Mouse (Mus musculus) embryonic fibroblast, embryonic 13.5 days (primary cell): ENCODE results near the gene Acvrl1. TPM values are rescaled to one million over a fixed set of nuclear protein-coding genes. Genes with fewer than 3 reads are reported as not detected.
"Not testable (repeated sequence)": the region's sequence is repeated elsewhere in the genome, so short reads cannot be mapped to it uniquely, and the experiment has no call there.

Experiments used
- H3K27ac ChIP-seq: 2 replicates; pipeline ENCODE4 v1.5.1; 2012; ENCODE audit warnings: low read length, control low read depth, inconsistent platforms; ENCODE audit not compliant: insufficient read depth
- H3K4me1 ChIP-seq: 2 replicates; pipeline ENCODE4 v1.6.1; 2011; ENCODE audit warnings: low read length; ENCODE audit not compliant: control insufficient read depth, insufficient read depth
- H3K4me3 ChIP-seq: 2 replicates; pipeline ENCODE4 v1.5.1; 2011; ENCODE audit warnings: mild to moderate bottlenecking, control low read depth, low read length; ENCODE audit not compliant: insufficient read depth
- CTCF ChIP-seq: IDR thresholded peaks from 2 replicates; pipeline ENCODE4 v1.5.1; 2011; ENCODE audit warnings: mild to moderate bottlenecking, control low read depth, low read length, moderate library complexity, borderline replicate concordance; ENCODE audit not compliant: insufficient read depth
- POLR2A ChIP-seq: IDR thresholded peaks from 2 replicates; pipeline ENCODE4 v1.6.1; 2011; ENCODE audit warnings: low read depth, mild to moderate bottlenecking, control low read depth, low read length, moderate library complexity
- polyA plus RNA-seq: library from polyadenylated mRNA; stranded (reverse); fragments of >200 nt; gene quantifications from 2 replicates; pipeline ENCODE4 v1.2.4, GENCODE M21; 2011; ENCODE audit warnings: low read depth; ENCODE audit not compliant: missing spikeins, insufficient read length

Gene Acvrl1
- polyA plus RNA-seq, 1 experiment, result 11.7 TPM

DNA sequence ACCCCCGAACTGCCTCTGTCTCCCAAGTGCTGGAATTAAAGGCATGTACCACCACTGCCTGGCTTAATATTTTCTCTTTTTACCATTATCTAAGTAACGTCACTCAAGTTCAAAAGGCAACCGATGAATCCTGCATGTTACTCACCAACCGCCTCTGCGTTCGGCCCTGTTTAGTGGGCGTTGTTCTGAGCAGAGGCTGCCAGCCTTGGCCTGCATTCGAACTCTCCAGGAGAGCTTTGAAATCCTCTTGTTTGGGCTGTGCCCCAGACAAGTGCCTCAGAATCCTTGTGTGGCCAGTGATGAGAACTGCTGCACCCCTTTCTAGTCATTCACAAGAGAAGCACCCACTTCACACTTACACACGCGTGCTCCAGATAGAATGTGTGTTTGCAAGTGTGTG, 22.3 kb upstream of the Acvrl1 start:
- Histone ChIP-seq H3K4me1 (no peaks in the 10 kb centered on the region), H3K27ac (no peak overlapping the region)
- TF ChIP-seq POLR2A (no peak), CTCF (no peak)

DNA sequence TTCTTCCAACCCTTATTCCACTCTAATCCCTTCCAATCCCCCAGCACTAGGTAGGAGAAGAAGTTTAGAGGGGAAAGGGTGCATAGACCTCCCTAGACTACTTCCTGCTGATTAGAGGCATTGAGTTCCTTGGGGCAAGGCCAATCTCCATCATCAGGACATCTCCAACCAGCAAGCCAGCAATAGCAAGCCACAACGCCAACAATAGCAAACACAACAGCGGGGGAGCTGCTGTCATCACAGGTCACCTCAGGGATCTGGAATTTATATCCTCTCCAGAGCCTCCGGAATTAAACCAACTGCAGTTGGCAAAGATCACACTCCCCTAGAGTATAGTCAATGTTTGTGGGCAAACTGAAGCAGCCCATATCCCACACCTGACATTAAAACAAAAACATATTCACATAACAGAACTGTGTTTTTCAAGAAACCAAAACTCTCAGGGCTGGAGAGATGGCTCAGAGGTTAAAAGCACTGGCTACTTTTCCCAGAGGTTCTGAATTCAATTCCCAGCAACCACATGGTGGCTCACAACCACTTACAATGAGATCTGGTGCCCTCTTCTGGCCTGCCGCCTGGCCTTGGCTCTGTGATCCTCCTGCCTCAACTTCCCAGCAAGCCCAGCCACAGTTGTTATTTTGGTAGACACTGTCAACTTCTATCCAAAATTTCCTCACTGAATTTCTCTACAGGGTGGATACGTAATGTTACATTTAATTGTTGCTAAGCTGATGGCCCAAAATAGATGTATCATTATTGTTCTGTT, 20.2 kb upstream of the Acvrl1 start:
- H3K4me3 ChIP-seq, result no peak overlapping the region
- TF ChIP-seq POLR2A, result no peak
- no peak for TF ChIP-seq CTCF
- no peak overlapping the region for H3K27ac ChIP-seq
- no peaks in the 10 kb centered on the region for H3K4me1 ChIP-seq

More for the DNA sequence above, 22.3 kb upstream of the Acvrl1 start:
- no peak overlapping the region for H3K4me3 ChIP-seq

DNA sequence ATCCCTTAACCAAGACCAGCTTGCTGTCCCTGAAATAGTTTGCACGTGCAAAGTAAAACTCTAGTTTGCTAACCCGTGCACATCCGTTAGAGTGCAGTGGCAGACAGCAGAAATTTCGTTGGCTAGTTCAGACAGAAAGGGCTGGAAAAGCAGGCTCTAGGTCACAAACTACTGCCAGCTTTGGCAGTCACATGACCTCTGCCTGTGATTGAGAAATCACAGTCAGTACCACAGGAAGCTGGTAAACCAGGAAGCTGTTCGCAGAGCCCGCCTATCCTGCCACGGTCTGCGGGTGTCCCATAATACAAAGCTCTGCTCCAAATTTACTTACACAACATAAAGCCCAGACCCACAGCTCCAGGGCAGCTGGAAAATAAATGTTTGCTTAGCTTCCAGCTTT, 15.1 kb upstream of the Acvrl1 start:
- Histone ChIP-seq H3K27ac (no peak overlapping the region), H3K4me3 (no peak overlapping the region), H3K4me1 (no peaks in the 10 kb centered on the region)
- TF ChIP-seq CTCF (no peak), POLR2A (no peak)

DNA sequence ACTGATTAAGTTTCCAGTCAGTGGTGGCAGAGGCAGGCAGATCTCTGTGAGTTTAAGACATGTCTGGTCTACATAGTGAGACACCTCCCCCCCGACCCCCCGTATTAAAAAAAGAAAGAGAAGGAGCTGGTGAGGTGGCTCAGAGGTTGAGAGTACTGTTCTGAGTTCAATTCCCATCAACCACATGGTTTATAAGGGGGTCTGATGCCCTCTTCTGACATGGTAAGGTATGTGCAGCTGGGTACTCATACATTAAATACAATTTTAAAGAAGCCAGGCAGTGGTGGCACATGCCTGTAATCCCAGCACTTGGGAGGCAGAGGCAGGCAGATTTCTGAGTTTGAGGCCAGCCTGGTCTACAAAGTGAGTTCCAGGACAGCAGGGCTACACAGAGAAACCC, 14.5 kb upstream of the Acvrl1 start:
- not testable (repeated sequence) for H3K4me3 ChIP-seq, H3K4me1 ChIP-seq, H3K27ac ChIP-seq

DNA sequence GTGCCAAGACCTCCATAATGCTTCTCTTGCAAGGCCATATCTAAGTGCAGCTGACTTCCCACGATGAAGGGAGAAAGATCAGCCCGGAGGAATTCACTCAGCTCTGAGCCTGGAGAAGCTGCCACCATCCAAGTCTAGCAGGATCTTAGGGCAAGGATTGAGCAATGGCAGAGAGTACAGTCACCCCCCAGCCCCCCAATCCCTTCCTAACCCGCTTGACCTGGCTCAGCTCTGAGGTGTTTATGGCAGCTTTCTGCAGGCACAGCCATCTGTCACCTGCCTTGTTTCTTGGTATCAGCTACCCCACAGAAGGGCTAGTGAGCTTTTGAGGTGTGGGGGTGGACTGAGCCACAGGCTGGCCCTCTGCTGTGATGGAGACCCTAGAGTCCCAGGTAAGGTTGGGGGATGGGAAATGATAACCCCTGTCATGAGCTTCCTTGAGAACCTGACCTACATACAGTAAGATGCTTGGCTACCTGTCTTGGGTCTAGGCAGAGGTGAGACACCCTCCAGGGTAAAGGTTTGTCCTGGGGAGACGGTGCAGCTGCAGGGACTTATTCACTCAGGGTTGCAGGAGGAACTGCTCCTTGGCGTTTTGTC, 12.7 kb upstream of the Acvrl1 start, which contains the start of gene Ankrd33:
Gene Ankrd33, plus strand, starts transcription at position 245 of the 600 bp plus-strand sequence.
- Histone ChIP-seq H3K4me1 (no peaks in the 10 kb centered on the region), H3K27ac (no peak within 1 kb of the TSS), H3K4me3 (no peak within 1 kb of the TSS)
- no peak for TF ChIP-seq POLR2A
- TF ChIP-seq CTCF, result no peak

DNA sequence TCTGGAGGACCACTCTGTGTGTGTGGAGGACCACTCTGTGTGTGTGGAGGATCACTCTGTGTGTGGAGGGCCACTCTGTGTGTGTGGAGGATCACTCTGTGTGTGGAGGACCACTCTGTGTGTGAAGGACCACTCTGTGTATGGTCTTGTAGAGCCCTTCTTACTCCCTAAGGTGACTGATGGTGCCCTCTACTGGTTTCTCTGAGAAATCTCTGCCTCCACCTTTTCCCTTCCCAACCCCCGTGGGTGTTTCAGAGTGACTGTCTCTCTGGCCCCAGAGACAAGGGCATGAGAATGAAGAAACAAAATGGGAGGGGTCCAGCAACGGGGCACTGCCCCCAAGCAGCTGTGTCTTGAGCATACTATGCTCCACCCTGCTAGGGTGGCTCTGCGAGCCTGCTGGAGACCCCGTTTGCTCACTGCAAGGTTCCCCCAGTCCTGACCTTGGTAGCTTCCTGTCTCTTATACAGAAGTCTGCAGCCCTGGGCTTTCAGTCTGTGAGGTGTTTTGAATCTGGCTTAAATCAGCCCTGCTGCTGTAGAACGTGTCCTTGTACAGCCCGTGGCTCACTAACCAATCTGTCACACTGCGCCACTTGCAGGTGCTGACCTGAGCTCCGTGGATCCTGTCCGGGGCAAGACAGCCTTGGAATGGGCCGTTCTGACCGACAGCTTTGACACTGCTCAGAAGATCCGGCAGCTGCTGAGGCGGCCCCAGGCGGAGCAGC, 9.8 kb upstream of the Acvrl1 start:
- peaks cover 4% of the 10 kb centered on the region for H3K4me1 ChIP-seq

DNA sequence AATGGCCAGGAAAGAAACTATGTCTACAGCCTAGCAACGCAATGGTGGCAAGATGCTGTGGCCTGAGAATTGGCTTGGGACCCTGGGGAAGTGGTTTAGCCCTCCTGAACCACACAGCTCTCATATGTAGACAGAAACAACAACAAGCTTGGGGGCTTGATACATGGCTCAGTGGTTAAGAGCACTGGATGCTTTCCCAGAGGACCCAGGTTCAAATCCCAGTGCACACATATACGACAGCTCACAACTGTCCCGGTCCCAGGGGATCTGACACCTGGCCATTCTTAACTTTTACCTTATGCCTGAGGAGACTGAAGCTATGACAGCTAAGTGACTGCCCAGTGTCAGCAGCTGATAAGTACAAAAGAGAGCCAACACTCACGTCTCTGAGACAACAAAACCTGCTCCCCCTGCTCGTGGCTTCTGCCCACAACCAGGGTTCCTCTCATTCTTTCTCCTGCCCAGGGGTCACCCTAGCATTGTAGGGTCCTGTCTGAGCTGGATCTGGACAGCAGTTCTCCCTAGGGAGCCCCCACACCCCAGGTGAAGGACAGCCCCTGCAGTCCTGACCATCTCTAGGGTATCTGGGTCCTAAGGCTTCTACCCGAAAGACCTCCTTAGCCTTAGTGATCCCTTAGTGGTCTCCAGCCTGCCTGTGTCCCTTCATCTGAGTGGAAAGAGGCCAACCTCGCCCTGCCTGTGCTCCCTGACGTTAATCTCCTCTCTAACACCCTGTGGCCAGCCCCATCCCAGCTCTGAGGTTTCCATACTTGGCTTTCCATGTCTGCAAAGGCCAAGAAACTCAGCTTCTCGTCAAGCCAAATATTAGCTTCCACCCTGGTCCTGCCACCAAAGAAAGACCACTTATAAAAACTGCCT, 6.7 kb upstream of the Acvrl1 start:
- Histone ChIP-seq H3K27ac (no peak overlapping the region), H3K4me3 (no peak overlapping the region), H3K4me1 (peaks cover 4% of the 10 kb centered on the region)
- no peak for TF ChIP-seq CTCF
- TF ChIP-seq POLR2A, result no peak

More for the DNA sequence above, 9.8 kb upstream of the Acvrl1 start:
- no peak for TF ChIP-seq CTCF
- Histone ChIP-seq H3K4me3 (no peak overlapping the region), H3K27ac (no peak overlapping the region)

DNA sequence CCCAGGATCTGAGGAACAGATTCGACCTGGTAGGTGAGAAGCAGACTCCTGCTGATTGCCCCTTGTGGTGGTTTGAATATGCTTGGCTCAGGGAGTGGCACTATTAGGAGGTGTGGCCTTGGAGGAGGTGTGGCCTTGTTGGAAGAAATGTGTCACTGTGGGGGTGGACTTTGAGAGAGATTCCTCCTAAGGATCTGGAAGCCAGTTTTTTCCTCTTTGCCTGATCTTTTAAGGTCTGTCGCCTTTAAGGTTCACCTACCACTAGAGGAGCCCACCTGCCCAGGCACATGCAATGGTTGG, 6.1 kb upstream of the Acvrl1 start:
- Histone ChIP-seq H3K4me3 (no peak overlapping the region), H3K4me1 (peaks cover 4% of the 10 kb centered on the region), H3K27ac (no peak overlapping the region)
- TF ChIP-seq CTCF, result no peak
- TF ChIP-seq POLR2A, result no peak

DNA sequence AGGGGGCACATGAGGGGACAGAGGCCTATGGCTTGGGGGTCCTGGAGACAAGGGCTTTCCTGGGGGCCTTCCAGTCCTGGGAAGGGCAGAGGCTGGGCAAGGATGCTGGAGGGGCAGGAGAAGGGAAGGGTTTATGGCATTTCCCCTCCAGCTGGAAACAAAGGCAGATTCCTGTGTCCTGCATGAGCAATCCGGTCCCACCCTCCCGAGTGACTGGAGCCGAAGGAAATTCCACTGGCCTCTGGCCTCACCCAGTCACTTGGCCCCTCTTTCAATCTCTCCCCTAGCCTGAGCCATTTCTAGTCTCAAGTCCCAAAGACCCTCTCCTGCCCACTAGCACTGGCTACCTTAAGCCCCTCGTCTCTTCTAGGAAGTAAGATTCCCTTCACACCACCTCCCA, 5.1 kb upstream of the Acvrl1 start:
- Histone ChIP-seq H3K27ac (no peak overlapping the region), H3K4me3 (no peak overlapping the region)
- no peak for TF ChIP-seq POLR2A
- TF ChIP-seq CTCF, result no peak

More for the DNA sequence above, 5.1 kb upstream of the Acvrl1 start:
- peaks cover 4% of the 10 kb centered on the region for H3K4me1 ChIP-seq
